Mouse (Mus musculus) heart, embryonic 11.5 days (tissue): ENCODE measurements at regions not wholly inside any gene's neighbourhood (a gene's known extent, or its start where the extent isn't known, plus 50 kb on each side); places are given as distances from the start of the nearest gene placed in this dataset.
A peak's percentile ranks its signal among the peaks of the same experiment; 100 is the strongest.

ENCODE experiments used
- ATAC-seq: fragments of 200-750 bp; cut with Nextera tagmentation; replicated peaks from 2 replicates; pipeline ENCODE4 v1.8.0; 2017; ENCODE audit warnings: moderate library complexity; ENCODE audit not compliant: insufficient number of reproducible peaks, low FRiP score, low TSS enrichment
- H3K27ac ChIP-seq: fragments of 300-500 bp; sonication (generic); 2 replicates; pipeline ENCODE4 v1.5.1; 2014; ENCODE audit warnings: mild to moderate bottlenecking, low read depth, low read length
- H3K27me3 ChIP-seq: fragments of 300-500 bp; sonication (generic); 2 replicates; pipeline ENCODE4 v1.6.1; 2014; ENCODE audit warnings: mild to moderate bottlenecking, low read length, mixed read lengths; ENCODE audit not compliant: control insufficient read depth, insufficient read depth
- H3K36me3 ChIP-seq: fragments of 300-500 bp; sonication (generic); 2 replicates; pipeline ENCODE4 v1.6.1; 2014; ENCODE audit warnings: mild to moderate bottlenecking, low read length, moderate library complexity, mixed read lengths; ENCODE audit not compliant: control insufficient read depth, insufficient read depth
- H3K4me1 ChIP-seq: fragments of 300-500 bp; sonication (generic); 2 replicates; pipeline ENCODE4 v1.6.1; 2014; ENCODE audit warnings: low read length; ENCODE audit not compliant: control insufficient read depth, insufficient read depth
- H3K4me2 ChIP-seq: fragments of 300-500 bp; sonication (generic); 2 replicates; pipeline ENCODE4 v1.6.1; 2014; ENCODE audit warnings: mild to moderate bottlenecking, moderate library complexity
- H3K4me3 ChIP-seq: fragments of 300-500 bp; sonication (generic); 2 replicates; pipeline ENCODE4 v1.5.1; 2014; ENCODE audit warnings: low read depth, low read length
- H3K9ac ChIP-seq: fragments of 300-500 bp; sonication (generic); 2 replicates; pipeline ENCODE4 v1.6.1; 2014; ENCODE audit warnings: mild to moderate bottlenecking, low read depth, low read length, moderate library complexity
- H3K9me3 ChIP-seq: fragments of 300-500 bp; sonication (generic); replicated peaks from 2 replicates; pipeline ENCODE4 v1.6.1; 2016; ENCODE audit warnings: low read length; ENCODE audit not compliant: control insufficient read depth
- WGBS: fragments of 180-500 bp; shearing (Covaris S2); extraction: QIAGEN DNeasy Blood & Tissue Kit; methylation state at CpG from one replicate; pipeline ENCODE4 v1.1.7; 2014; ENCODE audit not compliant: insufficient replicate concordance; 5-methylcytosine and 5-hydroxymethylcytosine counted together

- Histone ChIP-seq H3K36me3 (no peaks in the 10 kb centered on the region), H3K4me3 (no peak overlapping the region), H3K27me3 (no peaks in the 10 kb centered on the region), H3K4me2 (no peak overlapping the region), H3K9me3 (no peaks in the 10 kb centered on the region), H3K9ac (no peak overlapping the region), H3K27ac (no peak overlapping the region), H3K4me1 (no peaks in the 10 kb centered on the region)
- WGBS = 64% methylated on average over 3 of the region's 3 CpGs
- ATAC-seq = no peak
Measured at GRCm38 (mm10) chr10:56545989-56546388, 168.9 kb downstream of the Gja1 start.

- Histone ChIP-seq H3K27me3 (no peaks in the 10 kb centered on the region), H3K36me3 (no peaks in the 10 kb centered on the region), H3K4me2 (no peak overlapping the region), H3K9me3 (no peaks in the 10 kb centered on the region), H3K4me1 (no peaks in the 10 kb centered on the region), H3K27ac (no peak overlapping the region), H3K4me3 (no peak overlapping the region), H3K9ac (no peak overlapping the region)
- WGBS = 56% methylated on average over 2 of the region's 2 CpGs
- ATAC-seq = no peak
Measured at GRCm38 (mm10) chr10:56546824-56547223, 169.7 kb downstream of the Gja1 start.

- Histone ChIP-seq H3K4me2 (no peak overlapping the region), H3K27me3 (no peaks in the 10 kb centered on the region), H3K4me3 (no peak overlapping the region), H3K4me1 (no peaks in the 10 kb centered on the region), H3K36me3 (no peaks in the 10 kb centered on the region), H3K9ac (no peak overlapping the region), H3K9me3 (no peaks in the 10 kb centered on the region), H3K27ac (no peak overlapping the region)
- ATAC-seq = no peak
- 81% methylated on average over 3 of the region's 4 CpGs for WGBS
Measured at GRCm38 (mm10) chr10:56547825-56548224, 170.7 kb downstream of the Gja1 start.

- no peak overlapping the region for H3K4me2 ChIP-seq
- H3K27me3 ChIP-seq = no peaks in the 10 kb centered on the region
- H3K9me3 ChIP-seq = no peaks in the 10 kb centered on the region
- no peak overlapping the region for H3K4me3 ChIP-seq
- 82% methylated on average over 12 of the region's 12 CpGs for WGBS
- no peaks in the 10 kb centered on the region for H3K36me3 ChIP-seq
- no peak overlapping the region for H3K9ac ChIP-seq
- ATAC-seq = no peak
- H3K27ac ChIP-seq = no peak overlapping the region
- no peaks in the 10 kb centered on the region for H3K4me1 ChIP-seq
Measured at GRCm38 (mm10) chr10:56566836-56567442, 189.8 kb downstream of the Gja1 start.

GRCm38 (mm10) chr10:56582065-56582464, 204.9 kb downstream of the Gja1 start:
- H3K4me2 ChIP-seq = no peak overlapping the region
- no peaks in the 10 kb centered on the region for H3K36me3 ChIP-seq
- 20% methylated on average over 6 of the region's 6 CpGs for WGBS
- no peak overlapping the region for H3K27ac ChIP-seq
- no peak overlapping the region for H3K4me3 ChIP-seq
- no peaks in the 10 kb centered on the region for H3K4me1 ChIP-seq
- H3K27me3 ChIP-seq = no peaks in the 10 kb centered on the region
- ATAC-seq = no peak
- H3K9ac ChIP-seq = no peak overlapping the region
- no peaks in the 10 kb centered on the region for H3K9me3 ChIP-seq

- ATAC-seq = no peak
- no peak overlapping the region for H3K9ac ChIP-seq
- no peak overlapping the region for H3K4me3 ChIP-seq
- no peaks in the 10 kb centered on the region for H3K9me3 ChIP-seq
- no peak overlapping the region for H3K27ac ChIP-seq
- H3K36me3 ChIP-seq = no peaks in the 10 kb centered on the region
- H3K4me2 ChIP-seq = no peak overlapping the region
- WGBS = 66% methylated on average over 2 of the region's 2 CpGs
- no peaks in the 10 kb centered on the region for H3K27me3 ChIP-seq
- no peaks in the 10 kb centered on the region for H3K4me1 ChIP-seq
Measured at GRCm38 (mm10) chr10:56587205-56587604, 210.1 kb downstream of the Gja1 start.

- H3K9ac ChIP-seq = no peak overlapping the region
- no peaks in the 10 kb centered on the region for H3K36me3 ChIP-seq
- H3K4me3 ChIP-seq = no peak overlapping the region
- peak; percentile 73 for ATAC-seq
- no peaks in the 10 kb centered on the region for H3K9me3 ChIP-seq
- no peak overlapping the region; the same call in 1 of the 2 replicates for H3K4me2 ChIP-seq
- H3K27ac ChIP-seq = no peak overlapping the region
- 29% methylated on average over 5 of the region's 5 CpGs for WGBS
- peaks cover 15% of the 10 kb centered on the region for H3K4me1 ChIP-seq
- no peaks in the 10 kb centered on the region for H3K27me3 ChIP-seq
Measured at GRCm38 (mm10) chr10:56597382-56597781, 220.3 kb downstream of the Gja1 start.

- Histone ChIP-seq H3K36me3 (no peaks in the 10 kb centered on the region), H3K27ac (no peak overlapping the region), H3K4me2 (no peak overlapping the region), H3K9me3 (no peaks in the 10 kb centered on the region), H3K27me3 (no peaks in the 10 kb centered on the region), H3K4me3 (no peak overlapping the region), H3K9ac (no peak overlapping the region), H3K4me1 (peaks cover 15% of the 10 kb centered on the region)
- no peak for ATAC-seq
- 47% methylated on average over 3 of the region's 3 CpGs for WGBS
Measured at GRCm38 (mm10) chr10:56598191-56598590, 221.1 kb downstream of the Gja1 start.

GRCm38 (mm10) chr10:56599923-56600322, 222.8 kb downstream of the Gja1 start:
- Histone ChIP-seq H3K9ac (no peak overlapping the region), H3K27ac (no peak overlapping the region), H3K9me3 (no peaks in the 10 kb centered on the region), H3K36me3 (no peaks in the 10 kb centered on the region), H3K4me3 (no peak overlapping the region), H3K4me2 (no peak overlapping the region), H3K4me1 (peaks cover 15% of the 10 kb centered on the region), H3K27me3 (no peaks in the 10 kb centered on the region)
- ATAC-seq = no peak
- 63% methylated on average over 4 of the region's 4 CpGs for WGBS
